Mouse (Mus musculus) heart, embryonic 15.5 days (tissue): ENCODE data around the gene Prrt1. TPM values are rescaled to one million over a fixed set of nuclear protein-coding genes. Genes with fewer than 3 reads are reported as not detected.

Source experiments
- ATAC-seq: fragments of 200-750 bp; cut with Nextera tagmentation; replicated peaks from 2 replicates; pipeline ENCODE4 v1.8.0; 2017; ENCODE audit warnings: low read depth, moderate TSS enrichment; ENCODE audit not compliant: insufficient number of reproducible peaks, insufficient read depth, low FRiP score
- H3K27ac ChIP-seq: fragments of 300-500 bp; sonication (generic); 2 replicates; pipeline ENCODE4 v1.5.1; 2015; ENCODE audit warnings: mild to moderate bottlenecking, inconsistent platforms
- H3K27me3 ChIP-seq: fragments of 300-500 bp; sonication (generic); 2 replicates; pipeline ENCODE4 v1.6.1; 2015; ENCODE audit warnings: inconsistent platforms
- H3K36me3 ChIP-seq: fragments of 300-500 bp; sonication (generic); 2 replicates; pipeline ENCODE4 v1.6.1; 2015; ENCODE audit warnings: mild to moderate bottlenecking, inconsistent platforms
- H3K4me1 ChIP-seq: fragments of 300-500 bp; sonication (generic); replicated peaks from 2 replicates; pipeline ENCODE4 v1.6.1; 2015; ENCODE audit warnings: inconsistent platforms
- H3K4me2 ChIP-seq: fragments of 300-500 bp; sonication (generic); 2 replicates; pipeline ENCODE4 v1.6.1; 2015; ENCODE audit warnings: inconsistent platforms, mild to moderate bottlenecking, moderate library complexity
- H3K4me3 ChIP-seq: fragments of 300-500 bp; sonication (generic); 2 replicates; pipeline ENCODE4 v1.5.1; 2015; ENCODE audit warnings: mild to moderate bottlenecking, inconsistent platforms
- H3K9ac ChIP-seq: fragments of 300-500 bp; sonication (generic); 2 replicates; pipeline ENCODE4 v1.6.1; 2015; ENCODE audit warnings: mild to moderate bottlenecking, inconsistent platforms
- H3K9me3 ChIP-seq: fragments of 300-500 bp; sonication (generic); replicated peaks from 2 replicates; pipeline ENCODE4 v1.6.1; 2016; ENCODE audit warnings: inconsistent platforms
- WGBS: fragments of 180-500 bp; shearing (Covaris S2); methylation state at CpG from one replicate; pipeline ENCODE4 v1.1.7; 2015; ENCODE audit warnings: mixed read lengths; 5-methylcytosine and 5-hydroxymethylcytosine counted together
- polyA plus RNA-seq: library from polyadenylated mRNA; unstranded; fragments of >200 nt; fragmentation: Nextera tagmentation; extraction: Ambion mirVana; gene quantifications from 2 replicates; pipeline ENCODE4 v1.2.1, GENCODE M21; 2015

Gene Prrt1
- polyA plus RNA-seq, 1 experiment from 2014 or later, result 0.42 TPM

DNA sequence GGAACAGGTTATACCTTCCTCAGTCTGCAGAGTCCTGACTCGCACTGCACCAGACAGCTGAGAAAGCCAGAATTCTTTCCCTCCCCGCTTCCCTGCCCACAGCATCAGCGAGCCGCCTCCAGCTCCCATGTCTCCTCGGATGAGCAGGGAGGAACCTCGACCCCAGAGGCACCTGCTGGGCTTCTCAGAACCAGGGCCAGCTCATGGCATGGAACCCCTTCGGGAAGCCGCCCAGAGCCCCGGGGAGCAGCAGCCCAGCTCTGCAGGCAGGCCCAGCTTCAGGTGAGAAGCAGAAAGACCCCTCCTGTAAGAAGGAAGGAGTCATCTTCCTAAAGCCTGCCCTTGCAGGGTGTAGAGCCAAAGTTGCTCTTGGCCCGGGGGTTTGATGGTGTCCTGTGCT is 23.2 kb downstream of the Prrt1 start:
- Histone ChIP-seq H3K4me1 (peaks cover 36% of the 10 kb centered on the region), H3K9me3 (no peaks in the 10 kb centered on the region), H3K27ac (no peak overlapping the region), H3K4me3 (no peak overlapping the region), H3K27me3 (0 out of 2 replicates have a peak, but pooled peaks cover under 1% of the 10 kb centered on the region), H3K4me2 (no peak overlapping the region), H3K36me3 (peaks cover 43% of the 10 kb centered on the region), H3K9ac (no peak overlapping the region)
- 89% methylated on average over 10 of the region's 10 CpGs for WGBS
- no peak for ATAC-seq

DNA sequence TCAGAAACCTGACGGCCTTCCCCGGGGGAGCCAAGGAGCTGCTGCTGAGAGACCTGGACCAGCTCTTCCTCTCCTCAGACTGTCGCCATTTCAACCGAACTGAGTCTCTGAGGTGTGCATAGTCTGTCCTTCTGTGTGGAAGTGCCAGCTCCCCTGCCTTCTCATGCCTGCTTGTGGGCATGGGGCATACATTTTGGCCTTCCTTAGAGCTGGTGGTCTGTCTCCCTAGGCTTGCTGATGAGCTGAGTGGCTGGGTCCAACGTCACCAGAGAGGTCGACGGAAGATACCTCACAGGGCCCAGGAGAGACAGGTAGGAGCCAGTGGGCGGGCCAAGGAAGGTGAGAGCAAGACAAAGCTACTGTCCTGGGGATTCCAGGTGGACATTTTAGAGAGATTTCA is 23.7 kb downstream of the Prrt1 start:
- H3K36me3 ChIP-seq, result peaks cover 43% of the 10 kb centered on the region
- no peak overlapping the region for H3K9ac ChIP-seq
- ATAC-seq, result no peak

DNA sequence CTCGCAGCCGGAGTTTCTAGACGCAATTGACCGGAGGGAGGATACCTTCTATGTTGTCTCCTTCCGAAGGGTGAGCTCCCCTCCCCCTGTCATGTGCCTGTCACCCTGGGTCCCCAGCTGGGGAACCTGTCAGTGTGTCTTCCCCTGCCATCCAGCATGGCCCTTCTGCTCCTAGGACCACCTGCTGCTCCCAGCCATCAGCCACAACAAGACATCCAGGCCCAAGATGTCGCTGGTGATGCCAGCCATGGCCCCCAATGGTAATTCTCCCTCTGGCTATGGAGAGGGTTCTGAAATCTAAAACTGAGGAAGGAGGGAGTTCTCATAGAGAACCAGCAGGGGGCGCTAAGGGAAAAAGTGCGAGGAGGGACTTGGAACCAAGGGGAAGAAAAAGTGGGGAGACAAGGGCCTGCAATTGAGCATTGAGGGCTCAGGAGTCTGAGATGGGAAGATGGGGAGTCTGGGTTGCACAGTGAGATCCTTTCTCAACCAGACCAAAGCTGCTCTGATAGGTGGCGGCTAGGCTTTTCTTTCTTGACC is 24.5 kb downstream of the Prrt1 start:
- Histone ChIP-seq H3K27me3 (peaks cover 12% of the 10 kb centered on the region; the same call in 1 of the 2 replicates), H3K9me3 (no peaks in the 10 kb centered on the region), H3K9ac (no peak overlapping the region), H3K27ac (no peak overlapping the region; the same call in 1 of the 2 replicates), H3K36me3 (peaks cover 43% of the 10 kb centered on the region), H3K4me1 (peaks cover 28% of the 10 kb centered on the region), H3K4me2 (no peak overlapping the region), H3K4me3 (no peak overlapping the region)
- 57% methylated on average over 9 of the region's 9 CpGs for WGBS
- no peak for ATAC-seq

More for the DNA sequence above, 23.7 kb downstream of the Prrt1 start:
- H3K9me3 ChIP-seq, result no peaks in the 10 kb centered on the region
- no peak overlapping the region for H3K27ac ChIP-seq
- H3K27me3 ChIP-seq, result 0 out of 2 replicates have a peak, but pooled peaks cover 3% of the 10 kb centered on the region
- H3K4me1 ChIP-seq, result peaks cover 31% of the 10 kb centered on the region
- no peak overlapping the region for H3K4me3 ChIP-seq
- 90% methylated on average over 8 of the region's 8 CpGs for WGBS
- no peak overlapping the region for H3K4me2 ChIP-seq

- Histone ChIP-seq H3K9me3 (no peaks in the 10 kb centered on the region), H3K4me2 (no peak overlapping the region), H3K4me3 (no peak overlapping the region), H3K27me3 (peaks cover 17% of the 10 kb centered on the region), H3K9ac (no peak overlapping the region), H3K27ac (no peak overlapping the region; the same call in 1 of the 2 replicates), H3K36me3 (peaks cover 38% of the 10 kb centered on the region), H3K4me1 (peaks cover 31% of the 10 kb centered on the region)
- 89% methylated on average over 13 of the region's 13 CpGs for WGBS
- no peak for ATAC-seq
These were observed 25.1 kb downstream of the Prrt1 start for GRCm38 (mm10) chr17:34654392-34654791.

GRCm38 (mm10) chr17:34655160-34655559 is 25.8 kb downstream of the Prrt1 start:
- Histone ChIP-seq H3K4me1 (peaks cover 37% of the 10 kb centered on the region), H3K4me3 (no peak overlapping the region), H3K36me3 (peaks cover 32% of the 10 kb centered on the region), H3K27me3 (peaks cover 22% of the 10 kb centered on the region), H3K9me3 (no peaks in the 10 kb centered on the region), H3K9ac (no peak overlapping the region), H3K27ac (peak overlapping the region; percentile 66), H3K4me2 (0 out of 2 replicates have a peak overlapping the region, but pooled peaks have one; percentile 0)
- WGBS, result 52% methylated on average over 7 of the region's 7 CpGs
- ATAC-seq, result no peak

DNA sequence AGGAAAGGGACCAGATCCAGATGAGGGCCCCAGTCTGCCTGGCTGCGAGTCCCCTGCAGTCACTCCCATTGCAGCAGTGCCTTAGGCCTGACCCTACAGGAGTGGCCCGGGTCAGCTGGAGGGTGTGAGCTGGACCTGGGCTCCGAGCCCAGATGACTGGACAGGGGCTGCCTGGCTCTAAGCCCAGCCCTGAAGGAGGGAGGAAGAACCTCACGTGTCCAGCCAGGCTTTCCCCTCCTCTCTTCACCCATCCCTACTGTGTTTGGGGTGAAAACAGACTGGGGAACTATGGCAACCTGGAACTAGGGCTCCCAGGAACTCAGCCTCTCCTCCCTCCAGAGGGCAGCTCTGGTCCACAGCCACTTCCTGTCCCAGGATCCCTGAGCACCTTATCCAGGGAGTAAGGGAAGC is 26.3 kb downstream of the Prrt1 start:
- peaks cover 42% of the 10 kb centered on the region for H3K4me1 ChIP-seq
- H3K9ac ChIP-seq, result no peak overlapping the region
- H3K36me3 ChIP-seq, result peaks cover 28% of the 10 kb centered on the region
- peaks cover 26% of the 10 kb centered on the region for H3K27me3 ChIP-seq
- no peaks in the 10 kb centered on the region for H3K9me3 ChIP-seq
- 0 out of 2 replicates have a peak overlapping the region, but pooled peaks have one; percentile 0 for H3K4me2 ChIP-seq
- WGBS, result 24% methylated on average over 4 of the region's 4 CpGs
- H3K4me3 ChIP-seq, result no peak overlapping the region
- peak overlapping the region; percentile 66 for H3K27ac ChIP-seq
- peak; percentile 86 for ATAC-seq

DNA sequence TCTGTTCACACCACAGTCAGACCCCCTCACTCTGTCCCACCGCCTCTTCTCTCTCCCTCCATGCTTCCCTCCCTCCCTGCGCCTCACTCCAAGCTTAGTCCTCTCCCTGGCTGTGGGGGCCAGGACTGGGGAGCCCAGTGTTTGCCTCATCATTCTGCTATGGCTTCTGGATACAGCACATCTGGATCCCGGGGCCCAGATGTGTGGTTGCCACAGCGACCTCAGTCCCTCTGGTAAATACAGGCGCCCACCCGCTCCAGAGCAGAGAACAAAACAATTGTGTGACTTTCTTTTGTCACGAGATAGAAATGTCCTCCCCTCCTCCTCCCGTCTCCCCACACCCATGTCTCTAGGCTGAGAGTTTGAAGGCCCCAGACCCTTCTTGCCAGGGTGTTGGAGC is 27.3 kb downstream of the Prrt1 start:
- Histone ChIP-seq H3K27me3 (peaks cover 35% of the 10 kb centered on the region), H3K9ac (no peak overlapping the region), H3K4me2 (no peak overlapping the region), H3K36me3 (peaks cover 17% of the 10 kb centered on the region), H3K4me3 (no peak overlapping the region), H3K9me3 (no peaks in the 10 kb centered on the region), H3K27ac (peak overlapping the region; percentile 66; the same call in 1 of the 2 replicates), H3K4me1 (peaks cover 52% of the 10 kb centered on the region)
- no peak for ATAC-seq
- 59% methylated on average over 8 of the region's 8 CpGs for WGBS

DNA sequence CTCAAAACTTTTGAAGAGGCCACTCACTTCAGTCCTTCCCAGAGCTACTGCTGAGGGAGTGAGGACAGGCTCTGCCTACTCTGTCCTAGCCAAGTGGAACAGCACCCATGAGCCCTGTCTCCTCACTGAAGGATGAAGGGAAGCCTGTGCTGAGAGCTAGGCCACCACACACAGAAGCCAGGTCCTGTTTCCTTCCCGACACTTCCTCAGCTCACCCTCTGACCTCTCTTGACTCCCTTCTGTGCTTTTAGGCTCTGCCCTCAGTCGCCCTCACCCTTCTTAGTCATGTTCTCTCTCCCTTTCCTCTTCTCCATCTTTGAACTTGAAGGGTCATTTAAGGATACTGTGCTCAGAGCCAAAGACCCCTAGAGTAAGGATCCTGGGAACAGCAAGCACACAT is 27.9 kb downstream of the Prrt1 start:
- peaks cover 35% of the 10 kb centered on the region for H3K27me3 ChIP-seq
- H3K27ac ChIP-seq, result no peak overlapping the region
- no peak overlapping the region for H3K4me2 ChIP-seq
- peaks cover 53% of the 10 kb centered on the region for H3K4me1 ChIP-seq
- H3K9me3 ChIP-seq, result no peaks in the 10 kb centered on the region
- H3K9ac ChIP-seq, result no peak overlapping the region
- peaks cover 11% of the 10 kb centered on the region for H3K36me3 ChIP-seq
- no peak for ATAC-seq
- 24% methylated on average over 2 of the region's 2 CpGs for WGBS
- H3K4me3 ChIP-seq, result no peak overlapping the region

- Histone ChIP-seq H3K4me3 (no peak overlapping the region), H3K9ac (no peak overlapping the region), H3K27ac (no peak overlapping the region), H3K9me3 (no peaks in the 10 kb centered on the region), H3K27me3 (peaks cover 39% of the 10 kb centered on the region), H3K4me1 (peaks cover 53% of the 10 kb centered on the region), H3K4me2 (no peak overlapping the region), H3K36me3 (0 out of 2 replicates have a peak, but pooled peaks cover 2% of the 10 kb centered on the region)
- ATAC-seq, result no peak
- WGBS, result 64% methylated on average over 2 of the region's 2 CpGs
These were observed 28.8 kb downstream of the Prrt1 start for GRCm38 (mm10) chr17:34658145-34658544.

DNA sequence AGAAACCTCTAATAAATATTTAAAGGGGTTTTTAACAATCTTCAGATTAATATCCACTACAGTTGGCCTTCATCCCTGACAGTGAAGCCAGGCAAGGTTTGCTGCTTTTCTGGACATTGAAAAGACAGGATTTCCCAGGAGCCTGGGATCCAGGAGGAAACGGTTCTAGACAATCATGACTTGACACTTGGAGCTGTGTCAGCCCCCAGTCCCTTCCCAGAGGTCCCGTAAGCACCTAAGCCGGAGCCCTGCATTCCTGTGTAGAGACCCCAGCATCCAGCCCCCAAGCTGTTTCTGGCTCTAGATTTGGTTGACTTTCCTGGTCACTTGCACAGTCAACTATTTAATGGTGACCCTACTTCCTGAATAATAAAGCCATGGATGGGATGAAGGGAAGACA is 29.3 kb downstream of the Prrt1 start:
- H3K36me3 ChIP-seq, result no peaks in the 10 kb centered on the region
- H3K9me3 ChIP-seq, result no peaks in the 10 kb centered on the region
- no peak overlapping the region for H3K27ac ChIP-seq
- no peak overlapping the region for H3K4me3 ChIP-seq
- no peak for ATAC-seq
- peaks cover 43% of the 10 kb centered on the region for H3K27me3 ChIP-seq
- no peak overlapping the region for H3K9ac ChIP-seq
- H3K4me1 ChIP-seq, result peaks cover 53% of the 10 kb centered on the region
- 73% methylated on average over 3 of the region's 3 CpGs for WGBS
- H3K4me2 ChIP-seq, result no peak overlapping the region

DNA sequence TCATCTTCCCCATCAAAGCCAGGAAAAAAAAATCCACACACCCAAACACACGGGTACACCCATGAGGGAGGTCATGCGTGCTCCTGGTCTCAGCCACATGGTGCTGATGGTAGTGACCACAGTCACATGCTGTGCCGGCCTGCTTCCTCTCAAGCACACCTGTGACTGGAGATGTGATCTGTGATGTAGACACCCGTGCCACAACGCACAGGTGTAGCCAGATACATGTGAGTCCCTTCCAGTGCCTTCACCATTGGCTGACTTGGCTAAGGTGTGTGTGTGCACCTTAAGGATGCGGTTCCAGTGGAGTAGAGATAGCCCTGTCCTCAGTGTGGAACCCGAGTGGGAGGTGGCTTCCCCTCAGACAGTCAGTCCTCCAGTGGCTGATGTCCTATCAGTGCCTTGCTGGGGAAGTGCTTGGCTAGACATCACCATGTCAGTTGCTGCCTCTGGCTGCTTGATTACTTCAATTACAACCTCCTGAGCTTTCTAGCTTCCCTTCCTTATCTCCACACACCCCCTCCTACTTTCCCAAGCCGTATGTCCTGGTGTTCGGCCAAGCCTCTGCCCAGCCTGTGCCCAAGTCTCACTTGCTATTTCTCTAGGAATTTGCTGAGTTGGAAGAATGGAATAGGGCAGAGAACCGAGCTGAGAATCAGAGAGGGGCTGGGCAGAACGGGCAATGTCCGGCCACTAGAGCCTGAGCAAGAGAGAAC is 30.0 kb downstream of the Prrt1 start:
- Histone ChIP-seq H3K4me3 (no peak overlapping the region), H3K4me1 (peaks cover 49% of the 10 kb centered on the region), H3K9ac (no peak overlapping the region), H3K27ac (no peak overlapping the region), H3K4me2 (peak overlapping the region; percentile 27; the same call in 1 of the 2 replicates), H3K9me3 (no peaks in the 10 kb centered on the region), H3K27me3 (peaks cover 44% of the 10 kb centered on the region), H3K36me3 (no peaks in the 10 kb centered on the region)
- WGBS, result 46% methylated on average over 12 of the region's 12 CpGs
- ATAC-seq, result no peak

DNA sequence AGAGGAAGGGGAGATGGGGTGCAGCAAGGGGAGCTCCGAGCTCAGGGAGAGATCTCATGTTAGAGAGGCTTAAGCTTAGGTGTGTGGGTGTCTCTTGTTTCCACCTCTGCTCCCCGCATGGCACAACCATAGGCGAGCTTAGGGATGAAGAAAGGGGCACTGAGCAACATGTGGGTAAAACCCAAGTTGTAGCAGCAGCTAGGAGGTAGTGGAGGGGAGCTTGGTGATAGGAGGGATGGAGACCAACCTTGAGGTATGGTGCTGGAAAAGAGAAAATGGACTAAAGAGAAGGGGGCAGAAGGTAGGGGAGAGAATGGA is 30.5 kb downstream of the Prrt1 start:
- no peak overlapping the region for H3K27ac ChIP-seq
- no peaks in the 10 kb centered on the region for H3K36me3 ChIP-seq
- peaks cover 44% of the 10 kb centered on the region for H3K4me1 ChIP-seq
- H3K4me2 ChIP-seq, result peak overlapping the region; percentile 27; the same call in 1 of the 2 replicates
- H3K9me3 ChIP-seq, result no peaks in the 10 kb centered on the region
- H3K4me3 ChIP-seq, result no peak overlapping the region
- H3K9ac ChIP-seq, result no peak overlapping the region
- no peak for ATAC-seq
- peaks cover 44% of the 10 kb centered on the region for H3K27me3 ChIP-seq
- WGBS, result 45% methylated on average over 3 of the region's 3 CpGs
